Comparison of ENCODE assay signal across 7 mouse cellular contexts in the genomic region with DNA sequence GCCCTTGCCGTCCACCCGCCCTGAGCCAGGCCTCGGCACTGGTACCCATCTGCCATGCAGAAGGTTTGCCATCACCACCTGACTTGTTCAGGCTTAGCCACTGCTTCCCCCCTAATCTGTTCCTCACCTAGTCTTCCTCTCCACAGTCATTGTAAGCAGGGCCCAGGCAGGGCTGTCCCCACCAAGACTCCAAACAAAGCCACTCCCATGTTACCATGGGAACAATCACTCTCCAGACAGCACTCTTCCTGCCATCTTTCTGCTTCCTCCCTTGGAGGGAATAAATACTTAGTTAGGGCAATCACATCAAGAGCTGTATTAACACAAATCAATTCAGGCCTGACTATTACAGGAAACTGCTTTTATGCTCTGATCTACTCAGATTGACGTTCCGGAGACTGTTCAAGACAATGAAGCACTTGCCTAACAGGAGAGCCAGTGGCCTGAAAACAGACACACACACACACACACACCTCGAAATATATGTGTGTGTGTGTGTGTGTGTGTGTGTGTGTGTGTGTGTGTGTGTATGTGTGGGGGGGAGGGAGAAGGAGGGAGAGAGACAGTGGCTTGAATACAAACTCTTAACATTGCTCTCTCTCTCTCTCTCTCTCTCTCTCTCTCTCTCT. TPM values are rescaled to one million over a fixed set of nuclear protein-coding genes. Genes with fewer than 3 reads are reported as not detected.
A peak's percentile ranks its signal among the peaks of the same experiment; 100 is the strongest.
DNase-seq lines count a peak whose midpoint lies in the region; ATAC-seq and TF ChIP-seq lines count a peak whose summit lies in the region.

No protein-coding gene starts in this region.

- peak; percentile 90 for ATAC-seq in forebrain, postnatal 0 days
- peak; percentile 96 for ATAC-seq in intestine, embryonic 15.5 days

- H3K27ac ChIP-seq in forebrain, postnatal 0 days (ENCODE audit: low read depth, low read length), result no peak overlapping the region
- no peak overlapping the region for H3K27ac ChIP-seq in intestine, embryonic 15.5 days

- no peak overlapping the region for H3K9ac ChIP-seq in forebrain, postnatal 0 days
- H3K9ac ChIP-seq in intestine, embryonic 15.5 days, result no peak overlapping the region

- H3K4me1 ChIP-seq in forebrain, postnatal 0 days (ENCODE audit: insufficient read depth), result no peaks in the 10 kb centered on the region
- H3K4me1 ChIP-seq in intestine, embryonic 15.5 days (replicated peaks), result peaks cover 5% of the 10 kb centered on the region; the same call in 1 of the 2 replicates

- WGBS in forebrain, postnatal 0 days, result 32% methylated on average over 6 of the region's 6 CpGs
- 26% methylated on average over 6 of the region's 6 CpGs for WGBS in intestine, embryonic 15.5 days

- H3K4me2 ChIP-seq in forebrain, postnatal 0 days (ENCODE audit: low read depth), result no peak overlapping the region
- H3K4me2 ChIP-seq in intestine, embryonic 15.5 days (replicated peaks), result no peak overlapping the region

- no peak for TF ChIP-seq CTCF in forebrain, postnatal 0 days (IDR thresholded peaks at IDR 0.05; ENCODE audit: low read depth)

- H3K4me3 ChIP-seq in forebrain, postnatal 0 days (ENCODE audit: low read depth, low read length), result no peak overlapping the region
- H3K4me3 ChIP-seq in intestine, embryonic 15.5 days (replicated peaks), result no peak overlapping the region

- H3K36me3 ChIP-seq in forebrain, postnatal 0 days (ENCODE audit: insufficient read depth), result no peaks in the 10 kb centered on the region
- H3K36me3 ChIP-seq in intestine, embryonic 15.5 days, result no peaks in the 10 kb centered on the region

- peak; percentile 72 for DNase-seq in c-Kit-positive CD71-positive TER-119-negative erythroid progenitor cells, embryonic 14.5 days (ENCODE audit: low read depth)
- peak; percentile 42 for DNase-seq in forebrain, postnatal 0 days
- DNase-seq in lung, postnatal 36 days, result peak; percentile 83
- no peak for DNase-seq in layer of hippocampus, adult 18-20 months (ENCODE audit: low spot score in 2 of 2)
- no peak for DNase-seq in thymus, postnatal 4 days
- no peak for DNase-seq in cerebellum, adult 11 months

- H3K9me3 ChIP-seq in forebrain, postnatal 0 days (ENCODE audit: low read length), result no peaks in the 10 kb centered on the region
- H3K9me3 ChIP-seq in intestine, embryonic 15.5 days, result no peaks in the 10 kb centered on the region

- H3K27me3 ChIP-seq in forebrain, postnatal 0 days (ENCODE audit: insufficient read depth, low read length), result no peaks in the 10 kb centered on the region
- no peaks in the 10 kb centered on the region for H3K27me3 ChIP-seq in intestine, embryonic 15.5 days (replicated peaks)

RNA-seq across cellular contexts. Expression of gene Agr2, which starts 10.9 kb away (rescaled TPM):
- not detected in 2 replicates for total RNA-seq in forebrain, postnatal 0 days (2014; rRNA removed)
- 0.19 and 0.21 TPM in 2 replicates for polyA plus RNA-seq in forebrain, postnatal 0 days (2015; fragmentation: Nextera tagmentation; extraction: Ambion mirVana)
- 234 and 297 TPM in 2 replicates for polyA plus RNA-seq in intestine, embryonic 15.5 days (2015; fragmentation: Nextera tagmentation; extraction: Ambion mirVana)
- total RNA-seq in layer of hippocampus, adult 18-20 months (2021), result not detected

RNA-seq across cellular contexts. Expression of gene Agr3, which starts 56.4 kb away (rescaled TPM):
- not detected in 2 replicates for total RNA-seq in forebrain, postnatal 0 days (2014; rRNA removed)
- not detected in 2 replicates for polyA plus RNA-seq in forebrain, postnatal 0 days (2015; fragmentation: Nextera tagmentation; extraction: Ambion mirVana)
- polyA plus RNA-seq in intestine, embryonic 15.5 days (2015; fragmentation: Nextera tagmentation; extraction: Ambion mirVana), result not detected in 2 replicates
- not detected for total RNA-seq in layer of hippocampus, adult 18-20 months (2021)

Comparison
In these comparisons a context has a peak if more than half of its experiments do, and no peak if none do; other contexts are left out.
1. DNase-seq: peak in c-Kit-positive CD71-positive TER-119-negative erythroid progenitor cells, embryonic 14.5 days (single experiment), forebrain, postnatal 0 days (single experiment) and lung, postnatal 36 days (single experiment); none in layer of hippocampus, adult 18-20 months (0 of 2), thymus, postnatal 4 days (single experiment) and cerebellum, adult 11 months (single experiment).